Mouse (Mus musculus) adrenal gland, adult 18-20 months (tissue): ENCODE results near the gene Cldn34a. TPM values are rescaled to one million over a fixed set of nuclear protein-coding genes. Genes with fewer than 3 reads are reported as not detected.
"Not testable (repeated sequence)": the region's sequence is repeated elsewhere in the genome, so short reads cannot be mapped to it uniquely, and the experiment has no call there.

Source experiments
- DNase-seq, 2 experiments: peaks; one replicate each; pipeline ENCODE4 v3.0.0; 2021 to 2022; ENCODE audit warnings: low spot score in 2 of 2
- long read RNA-seq, 2 experiments: library from polyadenylated mRNA; stranded (forward); transcript quantifications; one replicate each; pipeline ENCODE4 v2.0.0; 2021
- total RNA-seq, 2 experiments: library from RNA; stranded (reverse); gene quantifications; 1 replicate in 1 of 2; 2 replicates in 1 of 2; pipeline ENCODE4 v1.2.3; 2021

The Cldn34a gene
- total RNA-seq: not detected
- long read RNA-seq, experiment 1: 0 reads
- long read RNA-seq, experiment 2, partial matches to known transcripts: 0 of 1 reads
- long read RNA-seq, experiment 2, other reads (novel, unspliced or antisense): 1 of 1 reads

- no peak for DNase-seq
These were observed at the start of gene Cldn34a for GRCm38 (mm10) chrX:152563034-152563433. Cldn34a (plus strand) TSS chrX:152563334.

DNA sequence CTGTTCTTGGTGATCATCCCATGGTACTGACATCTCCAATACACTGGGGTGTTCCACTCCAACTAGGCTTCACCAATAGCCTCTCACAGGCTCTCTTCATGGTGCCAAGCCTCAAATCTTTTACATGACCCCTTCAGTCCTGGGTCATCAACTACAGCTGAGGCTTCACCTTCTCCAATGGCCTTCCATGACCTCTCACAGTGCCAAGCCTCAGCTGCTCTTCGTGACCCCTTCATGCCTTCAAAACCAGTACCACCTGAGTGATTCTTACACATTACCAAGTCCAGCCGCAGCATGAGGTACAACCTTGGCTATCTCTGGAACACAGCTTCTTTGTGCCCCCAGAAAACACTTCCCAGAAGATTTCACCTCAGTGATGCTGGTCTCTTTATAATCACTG lies 44.5 kb upstream of the Cldn34a start:
- not testable (repeated sequence) for DNase-seq

- DNase-seq: no peak
These were observed 17.4 kb upstream of the Cldn34a start for GRCm38 (mm10) chrX:152545736-152546135.

- DNase-seq: no peak
These were observed 15.0 kb upstream of the Cldn34a start for GRCm38 (mm10) chrX:152548180-152548579.

- DNase-seq: no peak
These were observed 5.7 kb upstream of the Cldn34a start for GRCm38 (mm10) chrX:152557446-152557845.

Other genes with a start within 250 kb of the Cldn34a start
- gene Kantr, start 235.8 kb upstream of the Cldn34a start, total RNA-seq: 1 to 10 TPM; 8.9 to 9.1 TPM
- 10 to 100 TPM; 47.9 to 52.8 TPM for gene Tspyl2, start 220.9 kb upstream of the Cldn34a start, total RNA-seq
- gene Gpr173, start 194.6 kb upstream of the Cldn34a start, total RNA-seq: 1 to 10 TPM; 1.1 to 1.5 TPM
- gene Shroom2, start 206.1 kb downstream of the Cldn34a start, total RNA-seq: 1 to 10 TPM; 2.8 to 8.3 TPM
- not detected for gene Gpr143, start 218.6 kb downstream of the Cldn34a start, total RNA-seq